Mouse (Mus musculus): Measurements from ENCODE around the gene Acox3. TPM values are rescaled to one million over a fixed set of nuclear protein-coding genes. Genes with fewer than 3 reads are reported as not detected.

Gene Acox3
- polyA plus RNA-seq, 1 experiment = 15.1 TPM

GRCm38 (mm10) chr5:35610381-35610780 is 27.5 kb downstream of the Acox3 start:
- Histone ChIP-seq H3K36me3 (ENCODE audit: control insufficient read depth, insufficient read depth, low read length, poor library complexity, severe bottlenecking) (no peaks in the 10 kb centered on the region), H3K9me3 (replicated peaks; ENCODE audit: control insufficient read depth, insufficient read depth, low read length, poor library complexity, severe bottlenecking) (no peaks in the 10 kb centered on the region), H3K9ac (ENCODE audit: low read depth, poor library complexity, severe bottlenecking) (no peak overlapping the region), H3K4me3 (ENCODE audit: low read depth, low read length) (no peak overlapping the region), H3K27ac (ENCODE audit: insufficient read depth, low read length) (no peak overlapping the region), H3K4me1 (ENCODE audit: control insufficient read depth, insufficient read depth, low read length) (peaks cover 2% of the 10 kb centered on the region), H3K27me3 (ENCODE audit: control insufficient read depth, insufficient read depth, low read length, poor library complexity, severe bottlenecking) (no peaks in the 10 kb centered on the region)
- TF ChIP-seq POLR2A (IDR thresholded peaks at IDR 0.05; ENCODE audit: insufficient read depth, low read length) (no peak), CTCF (IDR thresholded peaks at IDR 0.05; ENCODE audit: low read depth, low read length) (no peak), EP300 (IDR thresholded peaks at IDR 0.05; ENCODE audit: insufficient read depth, low read depth, low read length) (no peak)

- no peak overlapping the region for H3K4me3 ChIP-seq (ENCODE audit: low read depth, low read length)
- H3K9ac ChIP-seq (ENCODE audit: low read depth, poor library complexity, severe bottlenecking) = no peak overlapping the region
- H3K27ac ChIP-seq (ENCODE audit: insufficient read depth, low read length) = no peak overlapping the region
- TF ChIP-seq CTCF (IDR thresholded peaks at IDR 0.05; ENCODE audit: low read depth, low read length) (no peak), EP300 (IDR thresholded peaks at IDR 0.05; ENCODE audit: insufficient read depth, low read depth, low read length) (no peak), POLR2A (IDR thresholded peaks at IDR 0.05; ENCODE audit: insufficient read depth, low read length) (no peak)
- no peaks in the 10 kb centered on the region for H3K27me3 ChIP-seq (ENCODE audit: control insufficient read depth, insufficient read depth, low read length, poor library complexity, severe bottlenecking)
- no peaks in the 10 kb centered on the region for H3K36me3 ChIP-seq (ENCODE audit: control insufficient read depth, insufficient read depth, low read length, poor library complexity, severe bottlenecking)
- peaks cover 2% of the 10 kb centered on the region for H3K4me1 ChIP-seq (ENCODE audit: control insufficient read depth, insufficient read depth, low read length)
- no peaks in the 10 kb centered on the region for H3K9me3 ChIP-seq (replicated peaks; ENCODE audit: control insufficient read depth, insufficient read depth, low read length, poor library complexity, severe bottlenecking)
These were observed 28.3 kb downstream of the Acox3 start for GRCm38 (mm10) chr5:35611170-35611569.

GRCm38 (mm10) chr5:35611900-35612299 is 29.1 kb downstream of the Acox3 start:
- no peak for TF ChIP-seq CTCF (IDR thresholded peaks at IDR 0.05; ENCODE audit: low read depth, low read length)
- TF ChIP-seq POLR2A (IDR thresholded peaks at IDR 0.05; ENCODE audit: insufficient read depth, low read length) = no peak
- no peak for TF ChIP-seq EP300 (IDR thresholded peaks at IDR 0.05; ENCODE audit: insufficient read depth, low read depth, low read length)
- no peaks in the 10 kb centered on the region for H3K27me3 ChIP-seq (ENCODE audit: control insufficient read depth, insufficient read depth, low read length, poor library complexity, severe bottlenecking)
- H3K36me3 ChIP-seq (ENCODE audit: control insufficient read depth, insufficient read depth, low read length, poor library complexity, severe bottlenecking) = no peaks in the 10 kb centered on the region
- no peak overlapping the region for H3K4me3 ChIP-seq (ENCODE audit: low read depth, low read length)
- H3K4me1 ChIP-seq (ENCODE audit: control insufficient read depth, insufficient read depth, low read length) = peaks cover 2% of the 10 kb centered on the region
- H3K27ac ChIP-seq (ENCODE audit: insufficient read depth, low read length) = no peak overlapping the region
- no peak overlapping the region for H3K9ac ChIP-seq (ENCODE audit: low read depth, poor library complexity, severe bottlenecking)
- no peaks in the 10 kb centered on the region for H3K9me3 ChIP-seq (replicated peaks; ENCODE audit: control insufficient read depth, insufficient read depth, low read length, poor library complexity, severe bottlenecking)

- H3K9ac ChIP-seq (ENCODE audit: low read depth, poor library complexity, severe bottlenecking) = no peak overlapping the region
- H3K27me3 ChIP-seq (ENCODE audit: control insufficient read depth, insufficient read depth, low read length, poor library complexity, severe bottlenecking) = no peaks in the 10 kb centered on the region
- H3K36me3 ChIP-seq (ENCODE audit: control insufficient read depth, insufficient read depth, low read length, poor library complexity, severe bottlenecking) = no peaks in the 10 kb centered on the region
- no peak for TF ChIP-seq POLR2A (IDR thresholded peaks at IDR 0.05; ENCODE audit: insufficient read depth, low read length)
- TF ChIP-seq CTCF (IDR thresholded peaks at IDR 0.05; ENCODE audit: low read depth, low read length) = no peak
- no peak for TF ChIP-seq EP300 (IDR thresholded peaks at IDR 0.05; ENCODE audit: insufficient read depth, low read depth, low read length)
- H3K4me3 ChIP-seq (ENCODE audit: low read depth, low read length) = no peak overlapping the region
- H3K27ac ChIP-seq (ENCODE audit: insufficient read depth, low read length) = no peak overlapping the region
- no peaks in the 10 kb centered on the region for H3K9me3 ChIP-seq (replicated peaks; ENCODE audit: control insufficient read depth, insufficient read depth, low read length, poor library complexity, severe bottlenecking)
- H3K4me1 ChIP-seq (ENCODE audit: control insufficient read depth, insufficient read depth, low read length) = peaks cover 2% of the 10 kb centered on the region
These were observed 29.9 kb downstream of the Acox3 start for GRCm38 (mm10) chr5:35612722-35613121.

- Histone ChIP-seq H3K4me3 (ENCODE audit: low read depth, low read length) (no peak overlapping the region), H3K9ac (ENCODE audit: low read depth, poor library complexity, severe bottlenecking) (no peak overlapping the region), H3K9me3 (replicated peaks; ENCODE audit: control insufficient read depth, insufficient read depth, low read length, poor library complexity, severe bottlenecking) (no peaks in the 10 kb centered on the region), H3K36me3 (ENCODE audit: control insufficient read depth, insufficient read depth, low read length, poor library complexity, severe bottlenecking) (no peaks in the 10 kb centered on the region), H3K4me1 (ENCODE audit: control insufficient read depth, insufficient read depth, low read length) (no peaks in the 10 kb centered on the region), H3K27ac (ENCODE audit: insufficient read depth, low read length) (no peak overlapping the region), H3K27me3 (ENCODE audit: control insufficient read depth, insufficient read depth, low read length, poor library complexity, severe bottlenecking) (no peaks in the 10 kb centered on the region)
- TF ChIP-seq EP300 (IDR thresholded peaks at IDR 0.05; ENCODE audit: insufficient read depth, low read depth, low read length) = no peak
- TF ChIP-seq POLR2A (IDR thresholded peaks at IDR 0.05; ENCODE audit: insufficient read depth, low read length) = no peak
- TF ChIP-seq CTCF (IDR thresholded peaks at IDR 0.05; ENCODE audit: low read depth, low read length) = no peak
These were observed 34.1 kb downstream of the Acox3 start for GRCm38 (mm10) chr5:35616943-35617342.

- Histone ChIP-seq H3K4me1 (ENCODE audit: control insufficient read depth, insufficient read depth, low read length) (no peaks in the 10 kb centered on the region), H3K27me3 (ENCODE audit: control insufficient read depth, insufficient read depth, low read length, poor library complexity, severe bottlenecking) (no peaks in the 10 kb centered on the region), H3K9me3 (replicated peaks; ENCODE audit: control insufficient read depth, insufficient read depth, low read length, poor library complexity, severe bottlenecking) (no peaks in the 10 kb centered on the region), H3K36me3 (ENCODE audit: control insufficient read depth, insufficient read depth, low read length, poor library complexity, severe bottlenecking) (no peaks in the 10 kb centered on the region), H3K9ac (ENCODE audit: low read depth, poor library complexity, severe bottlenecking) (no peak overlapping the region), H3K4me3 (ENCODE audit: low read depth, low read length) (no peak overlapping the region), H3K27ac (ENCODE audit: insufficient read depth, low read length) (no peak overlapping the region)
- TF ChIP-seq CTCF (IDR thresholded peaks at IDR 0.05; ENCODE audit: low read depth, low read length) = no peak
- TF ChIP-seq POLR2A (IDR thresholded peaks at IDR 0.05; ENCODE audit: insufficient read depth, low read length) = no peak
- no peak for TF ChIP-seq EP300 (IDR thresholded peaks at IDR 0.05; ENCODE audit: insufficient read depth, low read depth, low read length)
These were observed 38.3 kb downstream of the Acox3 start for GRCm38 (mm10) chr5:35621114-35621513.

Measured in ES-Bruce4 (cell line).